Mouse (Mus musculus) heart, postnatal 0 days (tissue): ENCODE results near the gene Icam4.

Experiments used
- CTCF ChIP-seq: IDR thresholded peaks from 2 replicates; pipeline ENCODE4 v1.5.1; 2016; ENCODE audit warnings: antibody characterized with exemption, control low read depth, low read depth
- EP300 ChIP-seq: IDR thresholded peaks from 2 replicates; pipeline ENCODE4 v1.6.1; 2016; ENCODE audit warnings: antibody characterized with exemption, low read depth

DNA sequence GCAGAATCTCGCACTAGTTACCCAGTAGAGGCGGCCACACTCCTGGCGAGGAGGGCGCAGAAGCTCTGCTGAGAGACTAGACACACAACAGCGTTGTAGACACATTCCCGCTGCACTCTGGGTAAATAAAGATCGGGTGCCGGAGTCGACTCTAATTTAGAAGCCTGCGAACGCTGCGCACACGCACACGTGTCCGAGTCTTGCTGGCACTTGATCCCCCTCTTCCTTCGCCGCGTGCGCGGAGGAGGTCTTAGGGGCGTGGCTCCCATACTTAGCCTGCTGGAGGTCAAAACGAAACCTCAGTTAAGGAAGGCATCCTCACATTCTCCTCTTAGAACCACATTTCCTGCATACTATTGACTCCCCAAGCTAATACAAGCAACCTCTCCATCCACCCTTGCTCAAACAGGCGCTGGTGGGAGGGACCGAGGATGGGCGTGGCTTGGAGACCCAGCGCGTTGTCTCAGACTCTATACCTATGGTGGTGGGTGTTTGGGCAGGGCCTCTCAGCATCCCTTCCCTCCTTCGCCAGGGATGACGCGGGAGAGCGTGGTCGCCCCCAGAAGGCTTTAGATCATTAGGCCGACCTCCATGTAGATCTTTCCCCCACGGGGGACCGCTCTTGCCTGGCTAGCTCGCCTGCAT is 2.2 kb downstream of the Icam4 start:
- TF ChIP-seq CTCF (no peak), EP300 (no peak)
